Mouse (Mus musculus): ENCODE results near the gene Sstr4.

The Sstr4 gene

GRCm38 (mm10) chr2:148430941-148431340 is 35.8 kb downstream of the Sstr4 start:
- no peak for DNase-seq

DNA sequence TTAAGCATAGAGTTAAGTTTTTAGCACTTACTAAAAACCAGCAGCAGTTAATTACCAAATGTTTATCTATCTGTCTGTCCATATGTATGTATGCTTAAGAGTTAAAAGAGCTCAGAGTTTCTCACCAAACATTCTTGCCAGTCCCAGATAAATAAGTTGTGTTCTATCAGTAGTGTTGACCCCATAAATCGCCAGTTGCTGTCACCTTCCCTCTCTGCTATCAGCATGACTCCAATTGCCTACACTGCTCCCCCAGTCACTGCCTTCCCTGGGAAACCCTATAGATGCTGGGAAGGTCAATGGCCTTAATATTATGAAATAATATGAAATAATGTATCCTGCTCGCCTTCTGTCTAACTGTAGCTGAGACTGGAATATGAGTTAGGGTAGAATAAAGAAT is 37.2 kb downstream of the Sstr4 start:
- no peak for DNase-seq

- peak; percentile 48 for DNase-seq
Measured at GRCm38 (mm10) chr2:148436285-148436684, 41.1 kb downstream of the Sstr4 start.

DNA sequence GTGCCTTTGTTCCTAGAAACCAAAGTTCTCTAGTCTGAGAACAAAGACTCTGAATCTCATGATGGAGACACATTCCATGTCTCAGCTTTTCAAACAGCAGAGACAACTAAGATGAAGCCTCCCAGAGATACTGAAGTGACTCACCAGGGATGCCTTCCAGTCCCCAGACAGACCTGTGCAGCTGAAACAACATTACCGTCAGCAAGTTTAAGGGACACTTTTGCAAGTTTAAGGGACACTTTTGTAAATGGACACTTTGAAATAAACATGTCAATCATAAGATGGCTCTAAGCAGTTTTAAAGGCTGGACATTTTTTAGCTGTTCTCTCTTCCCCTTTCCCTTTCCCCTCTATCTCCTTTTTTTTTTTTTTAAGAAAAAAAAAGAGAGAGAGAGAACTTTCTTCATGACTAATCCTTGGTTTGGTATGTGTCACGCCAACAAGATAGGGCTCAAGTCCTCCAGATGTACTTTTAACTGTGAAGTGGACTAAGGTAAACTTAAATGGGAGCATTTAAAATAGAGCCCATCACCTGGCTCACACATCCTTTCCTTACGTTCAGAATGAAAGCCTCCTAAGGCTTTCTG is 44.6 kb downstream of the Sstr4 start:
- no peak for DNase-seq

GRCm38 (mm10) chr2:148441421-148441820 is 46.3 kb downstream of the Sstr4 start:
- DNase-seq = no peak

DNA sequence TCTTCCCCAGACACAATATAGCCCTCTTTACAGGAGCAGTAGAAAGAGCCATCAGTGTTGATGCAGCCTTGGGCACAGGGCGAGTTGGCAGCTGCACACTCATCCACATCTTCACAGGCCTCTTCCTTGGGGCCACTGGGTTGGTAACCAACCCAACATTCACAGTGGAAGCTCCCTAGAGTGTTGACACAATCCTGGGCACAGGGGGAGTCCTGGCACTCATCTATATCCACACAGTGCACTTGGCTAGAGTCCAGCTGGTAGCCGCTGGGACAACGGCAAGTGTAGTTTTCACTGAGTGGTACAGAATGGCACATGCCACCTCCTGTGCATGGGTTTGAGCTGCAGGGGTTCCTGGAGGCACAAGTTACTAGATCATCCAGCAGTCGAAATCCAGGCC is 47.0 kb downstream of the Sstr4 start:
- DNase-seq = no peak

DNA sequence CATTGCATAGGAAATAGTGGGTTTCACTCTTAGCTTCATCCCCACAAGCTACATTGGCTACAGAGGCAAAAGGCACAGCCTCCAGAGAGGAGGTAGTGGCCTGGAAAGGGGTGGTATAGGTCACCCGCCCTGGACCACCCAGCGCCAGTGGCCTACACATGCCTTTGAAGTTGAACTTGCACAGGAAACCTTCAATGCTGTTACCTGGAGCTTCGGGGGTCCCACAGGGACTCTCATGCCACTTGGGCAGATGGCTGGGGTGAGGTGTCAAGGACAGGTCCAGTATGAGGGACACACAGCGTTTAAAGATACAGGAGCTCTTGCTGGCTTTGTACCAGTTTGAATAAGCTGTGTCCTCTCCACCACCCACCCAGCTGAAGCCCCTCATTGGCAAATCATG is 47.6 kb downstream of the Sstr4 start:
- no peak for DNase-seq

- no peak for DNase-seq
Measured at GRCm38 (mm10) chr2:148443249-148443958, 48.3 kb downstream of the Sstr4 start, which contains the start of gene Cd93. Cd93 (minus strand) TSS chr2:148443563.

- no peak for DNase-seq
Measured at GRCm38 (mm10) chr2:148444472-148444871, 49.3 kb downstream of the Sstr4 start.

GRCm38 (mm10) chr2:148445616-148446015 is 50.5 kb downstream of the Sstr4 start:
- DNase-seq = no peak

All from retina, postnatal 1 day (tissue).